Mouse (Mus musculus): Measurements from ENCODE around the gene Bcat1.

The Bcat1 gene

GRCm38 (mm10) chr6:145009859-145010818 lies 65.8 kb downstream of the Bcat1 start:
- DNase-seq (ENCODE audit: low spot score), result peak; percentile 24

- no peak for DNase-seq (ENCODE audit: low spot score)
Measured at GRCm38 (mm10) chr6:145003459-145003858, 72.5 kb downstream of the Bcat1 start.

DNA sequence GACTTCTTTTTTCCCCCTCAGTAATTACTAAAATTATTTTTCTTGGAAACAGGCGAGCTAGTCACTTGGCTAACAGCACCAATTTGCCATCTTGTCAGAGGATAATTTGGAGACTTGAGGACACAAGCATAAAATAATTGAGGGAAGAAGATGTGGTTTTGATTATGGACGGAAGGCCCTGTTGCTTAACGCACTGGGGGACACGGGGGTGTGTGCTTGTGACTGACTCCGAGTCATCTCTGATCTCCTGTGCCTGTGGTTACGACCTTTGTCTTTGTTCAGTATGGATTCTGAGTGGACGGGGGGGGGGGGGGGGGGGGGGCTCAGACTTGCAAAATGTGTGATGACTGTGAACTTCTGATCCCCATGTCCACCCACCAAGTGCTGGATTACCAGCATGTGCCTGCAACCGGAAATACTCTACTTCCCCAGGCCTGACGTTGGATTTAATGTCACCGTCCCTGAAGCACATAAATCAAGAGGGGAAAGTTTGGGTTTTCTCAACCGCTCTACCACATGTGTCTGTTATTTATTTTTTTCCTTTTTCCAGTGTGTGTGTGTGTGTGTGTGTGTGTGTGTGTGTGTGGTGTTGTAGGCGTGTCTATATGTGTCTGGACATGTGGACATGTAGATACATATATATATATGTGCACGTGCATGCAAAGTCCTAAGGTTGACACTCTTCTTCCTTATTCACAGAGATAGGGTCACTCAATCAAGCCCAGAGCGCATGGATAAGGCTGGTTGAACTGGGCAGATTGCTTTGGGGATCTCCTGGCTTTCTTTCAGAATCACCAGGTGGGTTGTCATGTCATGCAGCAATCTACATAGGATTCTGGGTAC lies 73.7 kb downstream of the Bcat1 start:
- DNase-seq (ENCODE audit: low spot score), result no peak

GRCm38 (mm10) chr6:145001493-145001892 lies 74.5 kb downstream of the Bcat1 start:
- no peak for DNase-seq (ENCODE audit: low spot score)

DNA sequence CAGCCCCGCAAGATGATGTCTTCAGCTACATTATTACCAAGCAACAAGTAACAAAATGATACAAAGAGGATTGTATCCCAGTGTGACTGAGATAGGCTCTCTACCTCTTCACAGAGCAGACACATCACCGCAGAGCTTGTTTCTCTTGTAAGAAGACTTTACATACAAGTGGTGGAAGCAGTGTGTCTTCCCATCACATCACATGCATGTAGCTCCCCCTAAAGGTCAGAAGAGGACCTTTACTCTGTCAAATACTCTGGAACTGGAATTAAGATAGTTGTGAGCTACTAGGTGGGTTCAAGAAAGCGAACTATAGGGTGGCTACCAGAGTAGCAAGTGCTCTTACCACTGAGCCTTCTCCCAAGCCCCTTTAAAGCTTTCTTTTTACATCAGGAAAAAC lies 78.8 kb downstream of the Bcat1 start:
- DNase-seq (ENCODE audit: low spot score), result no peak

DNA sequence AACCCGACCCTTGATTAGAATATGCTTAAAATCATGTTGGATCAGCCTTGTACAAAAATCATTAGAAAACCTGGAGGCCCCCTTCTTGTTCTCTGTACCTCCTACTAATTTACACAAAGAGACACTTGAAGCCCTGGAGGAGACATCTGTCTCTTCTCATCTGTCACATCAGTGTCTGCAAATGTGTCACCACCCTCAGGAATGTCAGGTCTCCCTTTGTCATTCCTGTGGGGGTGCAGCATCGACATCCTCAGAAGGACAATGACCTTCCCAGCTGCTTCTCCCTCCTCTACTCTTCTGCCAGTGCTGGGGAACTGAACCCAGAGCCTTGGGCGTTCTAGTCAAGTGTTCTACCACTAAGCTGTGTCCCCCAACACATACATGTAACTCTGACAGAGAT lies 83.9 kb downstream of the Bcat1 start:
- DNase-seq (ENCODE audit: low spot score), result no peak

GRCm38 (mm10) chr6:144989193-144989592 lies 86.8 kb downstream of the Bcat1 start:
- DNase-seq (ENCODE audit: low spot score), result no peak

- no peak for DNase-seq (ENCODE audit: low spot score)
Measured at GRCm38 (mm10) chr6:144987676-144988075, 88.3 kb downstream of the Bcat1 start.

DNA sequence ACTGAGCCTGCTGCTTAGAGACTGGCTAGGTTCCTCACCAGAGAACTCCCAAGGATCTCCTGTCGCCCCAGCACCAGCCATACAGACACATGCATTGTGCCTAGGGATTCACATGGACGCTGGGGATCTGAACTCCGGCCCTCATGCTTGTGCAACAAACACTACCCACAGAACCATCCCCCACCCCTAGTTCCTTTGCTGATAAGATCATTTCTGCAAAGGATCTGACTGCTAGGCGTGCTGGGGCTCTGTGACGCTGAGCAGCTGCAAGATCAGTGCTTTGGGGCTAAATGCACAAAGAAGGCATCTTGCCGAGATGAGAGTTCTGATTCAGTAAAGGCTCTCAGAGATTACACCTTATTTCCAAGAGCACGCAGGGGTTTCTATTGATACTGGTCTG lies 88.8 kb downstream of the Bcat1 start:
- no peak for DNase-seq (ENCODE audit: low spot score)

- no peak for DNase-seq (ENCODE audit: low spot score)
Measured at GRCm38 (mm10) chr6:144984221-144984620, 91.8 kb downstream of the Bcat1 start.

- DNase-seq (ENCODE audit: low spot score), result no peak
Measured at GRCm38 (mm10) chr6:144982093-144982492, 93.9 kb downstream of the Bcat1 start.

GRCm38 (mm10) chr6:144972351-144972750 lies 103.6 kb downstream of the Bcat1 start:
- no peak for DNase-seq (ENCODE audit: low spot score)

- DNase-seq (ENCODE audit: low spot score), result no peak
Measured at GRCm38 (mm10) chr6:144970900-144971299, 105.1 kb downstream of the Bcat1 start.

DNA sequence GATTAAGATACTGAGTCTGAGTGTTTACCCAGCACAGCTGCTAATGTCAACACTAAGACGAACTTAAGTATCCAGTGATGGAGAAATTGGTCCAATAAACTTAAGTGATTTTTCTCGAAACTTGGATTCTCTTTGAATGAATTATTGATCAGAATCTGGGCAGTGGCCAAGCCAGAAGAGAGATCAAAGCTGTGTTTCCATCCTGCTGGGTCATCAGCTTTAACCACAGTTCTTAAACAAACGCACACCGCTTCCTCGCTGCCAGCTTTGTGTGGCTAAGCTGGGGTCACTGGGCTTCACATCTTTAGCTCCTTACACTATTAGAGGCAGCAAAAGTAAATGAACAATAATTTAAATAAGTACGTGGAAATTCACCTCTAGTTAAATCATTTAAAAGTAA lies 108.4 kb downstream of the Bcat1 start:
- DNase-seq (ENCODE audit: low spot score), result no peak

DNA sequence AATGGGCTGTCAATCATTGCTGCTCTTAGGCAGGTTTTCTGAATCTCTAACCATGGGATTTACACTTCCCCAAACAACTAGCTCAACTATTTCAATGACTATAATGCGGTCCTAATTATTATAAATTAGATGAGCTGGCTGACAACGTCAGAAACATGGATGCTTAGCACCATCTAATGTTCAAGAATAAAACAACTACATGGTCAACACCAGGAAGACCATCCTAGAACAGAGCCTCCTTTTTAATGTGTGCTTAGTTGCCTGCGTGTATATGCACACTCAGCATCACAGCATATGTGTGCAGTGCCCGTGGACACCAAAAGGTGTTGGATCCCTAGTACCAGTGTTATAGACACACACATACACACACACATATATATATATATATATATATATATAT lies 111.8 kb downstream of the Bcat1 start:
- DNase-seq (ENCODE audit: low spot score), result peak; percentile 4

- no peak for DNase-seq (ENCODE audit: low spot score)
Measured at GRCm38 (mm10) chr6:144963156-144963555, 112.8 kb downstream of the Bcat1 start.

DNA sequence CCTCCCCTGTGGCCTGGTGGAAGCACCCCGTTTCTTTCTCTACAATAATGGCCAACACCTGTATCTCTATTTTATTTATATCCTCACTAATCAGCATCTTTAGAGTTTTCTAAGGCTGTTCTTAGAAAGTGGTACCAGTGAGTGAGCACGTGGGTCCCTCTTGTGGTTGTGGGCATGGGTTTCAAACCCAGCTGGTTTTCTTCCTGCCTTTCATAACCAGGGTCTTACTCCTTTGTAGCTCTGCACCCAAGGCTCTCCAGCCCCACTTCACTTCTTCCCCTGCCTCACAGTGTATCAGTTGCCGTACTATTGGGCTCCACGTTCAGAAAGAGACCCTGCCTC lies 114.0 kb downstream of the Bcat1 start:
- no peak for DNase-seq (ENCODE audit: low spot score)

DNA sequence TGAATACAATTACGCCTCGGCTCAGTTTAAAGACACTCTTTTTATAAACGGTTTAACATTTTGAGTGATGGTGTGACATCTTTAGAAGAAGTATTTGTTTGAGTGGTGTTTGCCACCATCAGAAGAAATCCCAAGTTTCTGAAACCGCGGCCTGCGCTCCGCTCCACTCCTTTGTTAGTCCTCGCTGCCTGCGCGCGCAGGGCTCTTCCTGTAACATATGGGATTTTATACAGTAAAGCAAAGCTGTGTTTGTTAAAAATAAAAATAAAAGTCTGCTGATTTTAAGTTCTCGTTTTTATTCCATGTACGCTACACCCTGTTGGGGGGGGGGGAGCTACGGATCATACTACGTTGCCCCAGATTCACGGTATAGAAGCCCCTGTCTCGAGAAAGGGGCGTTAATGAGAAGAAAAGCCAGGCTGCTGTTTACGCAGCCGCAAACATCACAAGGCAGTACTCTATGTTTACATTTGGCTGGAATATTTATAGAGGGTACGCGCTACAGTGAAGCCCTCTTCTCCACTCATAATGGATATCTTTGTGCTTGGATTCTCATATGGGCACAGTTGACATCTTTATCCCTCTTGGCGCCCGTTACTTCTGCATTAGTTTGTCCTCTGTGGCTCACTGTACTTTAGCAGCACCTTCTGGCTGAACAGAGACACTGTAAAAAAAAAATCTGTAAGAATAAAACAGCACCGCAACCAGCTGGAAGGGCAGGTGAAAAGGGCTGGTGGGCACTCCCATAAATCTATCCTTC lies 114.6 kb downstream of the Bcat1 start:
- DNase-seq (ENCODE audit: low spot score), result peak; percentile 22

- DNase-seq (ENCODE audit: low spot score), result no peak
Measured at GRCm38 (mm10) chr6:144955887-144956547, 120.0 kb downstream of the Bcat1 start.

- no peak for DNase-seq (ENCODE audit: low spot score)
Measured at GRCm38 (mm10) chr6:144952885-144953284, 123.1 kb downstream of the Bcat1 start.

DNA sequence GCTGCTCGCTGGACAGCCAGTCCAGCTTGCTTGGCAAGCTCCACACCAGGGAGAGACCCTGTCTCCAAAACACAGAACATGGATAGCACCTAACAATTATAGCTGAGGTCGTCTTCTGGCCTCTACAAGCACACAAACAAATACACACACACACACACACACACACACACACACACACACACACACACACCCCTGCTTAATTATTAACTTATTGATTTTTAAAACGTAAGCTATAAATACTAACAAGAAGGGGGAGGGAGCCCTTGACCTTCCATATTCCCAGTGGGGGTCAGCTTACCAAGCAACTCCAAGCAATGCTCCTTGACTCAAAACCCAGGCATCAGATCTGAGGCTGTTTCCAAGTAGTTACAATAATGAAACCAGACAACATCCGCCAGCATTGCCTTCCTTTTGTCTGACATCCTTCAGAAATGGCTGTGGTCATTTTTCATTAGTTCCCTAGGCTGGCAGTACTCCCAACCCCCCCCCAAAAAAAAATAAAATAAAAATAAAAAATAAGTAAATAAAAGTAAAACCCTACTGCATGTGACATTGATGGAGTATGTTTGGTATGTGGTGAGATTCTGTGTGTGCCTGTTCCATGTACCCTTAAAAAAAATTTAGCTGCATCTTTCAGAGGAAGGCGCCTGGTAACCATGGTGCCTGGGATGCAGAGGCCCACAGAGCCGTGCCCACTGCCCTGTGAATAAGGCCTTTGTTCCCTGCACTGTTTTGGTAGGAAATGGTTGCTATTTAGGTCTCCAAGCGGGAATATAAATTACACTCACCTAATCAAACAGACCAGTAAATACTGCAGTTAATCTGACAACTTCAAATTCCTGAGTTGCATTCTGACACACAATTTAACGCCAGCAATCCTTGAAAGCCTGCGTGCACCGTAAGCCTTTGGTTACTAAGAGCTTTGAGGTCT lies 131.3 kb downstream of the Bcat1 start:
- DNase-seq (ENCODE audit: low spot score), result no peak

Data from layer of hippocampus, adult 11-12 months (tissue).